Mouse (Mus musculus): ENCODE measurements around the gene Ap1b1. TPM values are rescaled to one million over a fixed set of nuclear protein-coding genes. Genes with fewer than 3 reads are reported as not detected.

The Ap1b1 gene
- polyA plus RNA-seq, 1 experiment from 2014 or later = 46.4 TPM

Small RNAs within 50 kb of the gene (microRNA-seq; reads per million reads assigned to microRNA genes)
- gene Gm47296 (ENCODE audit: borderline number of aligned reads) = not detected

Other genes with a start within 250 kb of the Ap1b1 start
- gene Cabp7, start 240.0 kb upstream of the Ap1b1 start, polyA plus RNA-seq (2014; fragmentation: Nextera tagmentation; extraction: Ambion mirVana) = 0.28 and 0.43 TPM in 2 replicates
- gene Nf2, start 137.3 kb upstream of the Ap1b1 start, polyA plus RNA-seq (2014; fragmentation: Nextera tagmentation; extraction: Ambion mirVana) = 52.1 and 52.3 TPM in 2 replicates
- 78.9 and 79.9 TPM in 2 replicates for gene Nipsnap1, start 112.9 kb upstream of the Ap1b1 start, polyA plus RNA-seq (2014; fragmentation: Nextera tagmentation; extraction: Ambion mirVana)
- 55.0 and 56.1 TPM in 2 replicates for gene Thoc5, start 91.5 kb upstream of the Ap1b1 start, polyA plus RNA-seq (2014; fragmentation: Nextera tagmentation; extraction: Ambion mirVana)
- 0.42 and 0.53 TPM in 2 replicates for gene Nefh, start 38.8 kb upstream of the Ap1b1 start, polyA plus RNA-seq (2014; fragmentation: Nextera tagmentation; extraction: Ambion mirVana)
- 0.49 and 0.63 TPM in 2 replicates for gene Rasl10a, start 71.3 kb downstream of the Ap1b1 start, polyA plus RNA-seq (2014; fragmentation: Nextera tagmentation; extraction: Ambion mirVana)
- 24.1 and 27.8 TPM in 2 replicates for gene Gas2l1, start 78.5 kb downstream of the Ap1b1 start, polyA plus RNA-seq (2014; fragmentation: Nextera tagmentation; extraction: Ambion mirVana)
- 15.3 and 21.4 TPM in 2 replicates for gene Rhbdd3, start 112.1 kb downstream of the Ap1b1 start, polyA plus RNA-seq (2014; fragmentation: Nextera tagmentation; extraction: Ambion mirVana)
- gene Ewsr1, start 112.4 kb downstream of the Ap1b1 start, polyA plus RNA-seq (2014; fragmentation: Nextera tagmentation; extraction: Ambion mirVana) = 437 and 443 TPM in 2 replicates
- gene Emid1, start 165.4 kb downstream of the Ap1b1 start, polyA plus RNA-seq (2014; fragmentation: Nextera tagmentation; extraction: Ambion mirVana) = 7.8 and 11.9 TPM in 2 replicates